Mouse (Mus musculus) c-Kit-positive CD71-positive TER-119-negative erythroid progenitor cells, embryonic 14.5 days (primary cell): ENCODE measurements around the gene Ypel3.
"Not testable (repeated sequence)": the region's sequence is repeated elsewhere in the genome, so short reads cannot be mapped to it uniquely, and the experiment has no call there.

Source experiments
- DNase-seq: peaks from one replicate; pipeline ENCODE4 v3.0.0-alpha.2; 2013; ENCODE audit warnings: low read depth

Gene Ypel3

DNA sequence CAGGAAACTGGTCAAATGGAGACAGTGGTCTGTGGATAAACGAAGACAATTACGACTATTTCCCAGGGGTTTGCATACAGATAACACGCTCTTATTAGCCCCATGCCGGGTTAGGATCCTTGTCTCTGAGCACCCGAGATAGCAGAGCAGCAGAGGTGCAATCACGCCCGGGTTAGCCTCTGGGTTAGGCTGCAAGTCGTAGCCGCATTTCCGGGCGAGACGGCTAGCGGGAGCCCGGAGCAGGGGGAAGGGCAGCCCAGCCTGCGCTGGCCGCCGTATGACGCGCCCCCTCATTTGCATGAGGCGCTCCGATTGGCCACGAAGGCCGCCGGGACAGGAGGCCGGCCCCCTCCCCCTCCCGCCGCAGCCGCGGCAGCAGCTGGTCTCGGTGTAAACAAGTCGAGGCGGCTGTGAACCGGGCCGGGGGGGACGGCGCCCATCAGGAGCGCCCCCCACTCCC, at the start of gene Ypel3:
TSS of gene Ypel3 (plus strand) at position 358 of the 460 bp plus-strand sequence.
- DNase-seq = peak; percentile 79

DNA sequence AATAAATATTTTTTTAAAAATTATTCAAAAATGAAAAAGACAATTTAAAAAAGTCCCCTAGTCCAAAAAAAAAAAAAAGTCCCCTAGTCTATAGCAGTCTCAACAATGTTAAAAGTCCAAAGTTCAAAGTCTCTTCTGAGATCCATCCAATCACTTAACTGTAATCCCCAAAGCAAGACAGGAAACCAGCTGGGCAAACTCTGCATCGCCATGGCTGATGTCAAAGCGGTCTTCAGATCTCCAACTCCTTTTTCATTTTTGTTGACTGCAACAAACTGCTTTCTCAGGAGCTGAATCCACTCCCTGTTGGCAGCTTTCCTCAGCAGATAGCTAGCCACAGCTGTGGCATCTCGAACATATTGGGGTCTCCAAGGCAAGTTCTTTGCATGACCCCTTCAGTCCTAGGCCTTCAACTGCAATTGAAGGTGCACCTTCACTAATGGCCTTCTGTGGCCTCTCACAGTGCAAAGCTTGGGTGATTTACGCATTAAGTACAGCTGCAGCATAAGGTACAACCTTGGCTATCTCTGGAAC, 46.4 kb upstream of the Ypel3 start:
- DNase-seq = not testable (repeated sequence)

DNA sequence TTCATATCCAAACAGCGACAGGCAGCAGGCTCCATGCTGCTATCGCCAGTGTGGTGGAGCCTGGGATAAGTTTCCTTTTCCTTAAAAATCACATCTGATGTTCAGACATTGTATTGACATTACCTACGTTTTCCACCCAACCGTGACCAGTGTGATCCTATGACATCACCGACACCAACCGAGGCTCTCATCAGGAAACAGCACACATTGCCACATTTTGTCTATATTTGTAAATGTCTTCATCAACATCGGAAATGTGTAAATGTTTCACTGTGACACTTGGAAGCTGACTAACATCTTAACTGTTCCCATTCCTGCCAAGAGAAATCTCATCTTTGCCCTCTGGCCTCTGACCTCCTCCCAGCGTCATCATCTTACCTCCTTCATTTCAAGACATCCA, 40.6 kb upstream of the Ypel3 start:
- DNase-seq = no peak

DNA sequence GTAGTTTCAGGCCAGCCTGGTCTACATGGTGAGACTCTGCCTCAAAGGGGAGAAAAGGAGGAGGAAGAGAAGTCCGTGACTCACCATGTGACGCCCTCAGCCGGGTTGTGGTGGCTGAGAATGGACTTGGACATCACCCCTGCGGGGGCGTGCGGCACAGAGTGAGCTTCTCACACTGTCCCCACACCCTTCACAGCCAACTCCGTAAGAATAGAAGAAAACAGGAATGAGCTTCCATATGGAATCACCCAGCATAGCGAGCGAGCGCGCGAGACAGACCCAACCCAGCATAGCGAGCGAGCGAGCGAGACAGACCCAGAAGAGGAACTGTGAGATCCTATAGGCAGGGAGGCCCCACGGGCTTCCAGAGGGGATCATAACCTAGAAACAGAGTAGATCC, 37.2 kb upstream of the Ypel3 start:
- no peak for DNase-seq

DNA sequence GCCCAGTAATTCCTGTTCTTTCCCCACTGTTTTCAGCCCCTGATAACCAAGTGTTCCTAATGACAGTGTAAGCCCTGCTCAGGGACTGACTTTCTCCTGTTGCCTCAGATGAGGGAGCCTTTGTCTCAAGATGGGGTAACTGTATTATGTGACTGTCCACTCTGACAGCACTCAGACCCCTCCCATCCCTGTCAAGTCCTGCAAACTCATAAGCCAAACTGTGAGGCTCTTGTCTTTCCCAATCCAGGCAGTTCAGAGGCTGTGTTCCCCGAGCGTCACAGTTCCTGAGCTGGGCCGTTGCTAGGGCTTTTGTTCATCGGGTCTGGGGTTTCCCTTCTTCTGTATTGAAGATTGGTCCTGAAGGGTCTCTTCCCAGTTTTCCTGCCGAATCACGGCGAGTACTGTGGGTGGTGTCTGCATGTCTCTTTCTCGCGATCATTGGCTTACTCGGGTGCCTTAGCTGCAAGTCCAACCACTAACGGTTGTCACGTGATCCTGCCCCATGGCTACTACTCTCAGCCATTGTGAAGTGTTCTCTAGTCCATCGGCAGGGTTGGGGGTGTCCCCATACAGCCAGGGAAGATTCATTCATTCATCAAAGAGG, 36.5 kb upstream of the Ypel3 start:
- DNase-seq = no peak

DNA sequence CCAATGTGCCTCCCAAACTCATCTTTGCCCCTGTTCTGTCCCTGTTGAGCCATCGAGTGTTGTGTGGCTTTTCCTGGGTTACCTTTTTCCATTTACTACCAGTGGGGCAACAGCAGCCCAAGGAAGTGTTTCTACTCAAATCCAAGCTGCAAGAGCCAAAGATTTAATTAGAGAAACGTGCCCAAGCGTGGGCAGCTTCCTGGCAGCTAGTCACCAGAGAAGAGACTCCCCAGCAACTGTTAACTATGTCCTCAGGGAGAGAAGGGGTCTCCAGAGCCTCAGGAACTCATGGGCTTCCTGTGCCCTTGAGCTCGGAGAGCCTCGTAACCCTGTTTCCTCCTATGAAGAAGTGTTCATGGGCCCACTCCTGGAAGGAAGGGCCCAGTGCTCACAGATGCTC, 35.8 kb upstream of the Ypel3 start:
- no peak for DNase-seq

DNA sequence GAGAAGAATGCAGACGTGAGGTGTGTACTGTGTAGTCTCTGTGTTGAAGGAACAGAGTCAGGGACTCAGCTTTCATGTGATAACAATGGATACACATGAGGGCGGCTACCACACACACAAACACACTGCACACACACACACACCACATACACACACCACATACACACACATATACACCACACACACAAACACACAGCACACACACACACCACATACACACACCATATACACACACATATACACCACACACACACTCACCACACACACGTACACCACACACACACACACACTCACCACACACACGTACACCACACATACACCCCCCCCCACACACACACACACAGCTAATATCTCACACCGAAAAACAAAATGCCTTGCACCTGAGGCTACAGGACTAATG, 35.3 kb upstream of the Ypel3 start:
- DNase-seq = no peak

DNA sequence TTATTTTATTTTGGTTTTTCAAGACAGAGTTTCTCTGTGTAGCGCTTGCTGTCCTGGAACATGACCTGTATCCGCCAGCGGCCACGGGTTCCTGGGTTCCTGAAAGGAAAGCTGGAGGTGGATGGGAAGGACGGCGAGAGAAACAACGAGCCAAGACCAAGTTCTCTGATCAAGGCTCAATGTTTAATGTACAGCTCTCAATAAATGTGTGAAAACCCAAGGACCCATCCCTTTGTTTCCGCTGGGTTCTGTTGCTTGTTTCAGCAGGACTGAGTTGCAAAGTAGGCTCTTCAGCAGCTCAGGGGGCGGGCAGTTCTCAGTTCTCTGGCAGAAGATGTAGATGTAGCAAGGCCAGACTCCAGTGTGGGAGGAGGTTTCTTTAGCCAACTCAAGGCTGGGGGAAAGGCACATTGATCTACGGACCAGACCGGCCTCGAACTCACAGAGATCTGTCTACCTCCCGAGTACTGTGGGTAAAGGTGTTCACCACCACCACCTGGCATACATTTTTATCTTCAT, 34.7 kb upstream of the Ypel3 start:
- DNase-seq = no peak

DNA sequence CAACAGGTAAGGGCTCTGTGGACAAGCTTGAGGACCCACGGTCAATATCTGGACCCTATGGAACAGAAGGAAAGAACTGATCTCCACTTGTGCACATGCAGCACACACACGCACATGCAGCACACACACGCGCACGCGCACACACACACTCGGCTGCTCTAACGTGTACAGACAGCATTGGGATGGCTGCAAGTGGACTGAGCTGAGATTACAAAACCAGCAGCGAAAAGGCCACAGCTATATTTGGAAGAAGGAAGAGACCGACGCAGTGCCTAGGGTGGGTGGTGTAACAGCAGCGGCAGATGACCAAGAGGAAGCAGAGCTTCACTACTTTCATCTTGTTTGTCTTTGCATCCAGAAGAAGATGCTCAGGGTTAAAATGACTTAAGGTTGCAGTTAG, 30.7 kb upstream of the Ypel3 start:
- DNase-seq = no peak

DNA sequence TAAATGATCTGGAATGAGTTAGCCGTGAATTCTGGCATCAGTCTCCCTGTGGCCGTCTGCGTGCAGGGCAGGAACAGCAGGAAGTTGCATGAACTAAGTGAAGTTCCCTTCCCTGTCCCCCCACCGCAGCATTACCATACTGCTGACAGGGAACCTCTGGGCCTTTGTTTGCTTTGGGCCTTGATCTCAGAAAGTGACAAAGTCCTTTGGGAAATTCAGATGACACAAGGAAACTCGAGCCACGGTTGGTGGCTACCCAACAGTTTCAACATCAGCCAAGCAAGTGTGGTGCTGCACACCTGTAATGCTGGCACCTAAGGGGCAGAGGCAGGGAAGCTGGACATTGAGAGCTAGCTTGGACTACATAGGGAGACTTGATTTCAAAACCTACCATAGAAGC, 30.0 kb upstream of the Ypel3 start:
- DNase-seq = no peak

DNA sequence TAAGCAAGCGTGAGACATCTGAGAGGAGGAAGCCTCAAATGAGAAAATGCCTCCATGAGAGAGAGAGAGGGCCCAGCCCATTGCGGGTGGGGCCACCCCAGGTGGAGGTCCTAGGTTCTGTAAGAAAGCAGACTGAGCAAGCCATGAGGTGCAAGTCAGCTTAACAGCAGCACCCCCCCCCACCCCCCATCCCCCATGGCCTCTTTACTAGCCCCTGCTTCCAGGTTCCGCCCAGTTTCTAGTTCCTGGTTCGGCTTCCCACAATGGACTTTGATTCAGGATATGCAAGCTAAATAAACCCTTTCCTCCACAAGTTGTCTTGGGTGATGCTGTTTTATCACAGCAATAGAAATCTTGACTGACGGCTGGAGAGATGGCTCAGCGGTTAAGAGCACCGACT, 27.9 kb upstream of the Ypel3 start:
- no peak for DNase-seq

DNA sequence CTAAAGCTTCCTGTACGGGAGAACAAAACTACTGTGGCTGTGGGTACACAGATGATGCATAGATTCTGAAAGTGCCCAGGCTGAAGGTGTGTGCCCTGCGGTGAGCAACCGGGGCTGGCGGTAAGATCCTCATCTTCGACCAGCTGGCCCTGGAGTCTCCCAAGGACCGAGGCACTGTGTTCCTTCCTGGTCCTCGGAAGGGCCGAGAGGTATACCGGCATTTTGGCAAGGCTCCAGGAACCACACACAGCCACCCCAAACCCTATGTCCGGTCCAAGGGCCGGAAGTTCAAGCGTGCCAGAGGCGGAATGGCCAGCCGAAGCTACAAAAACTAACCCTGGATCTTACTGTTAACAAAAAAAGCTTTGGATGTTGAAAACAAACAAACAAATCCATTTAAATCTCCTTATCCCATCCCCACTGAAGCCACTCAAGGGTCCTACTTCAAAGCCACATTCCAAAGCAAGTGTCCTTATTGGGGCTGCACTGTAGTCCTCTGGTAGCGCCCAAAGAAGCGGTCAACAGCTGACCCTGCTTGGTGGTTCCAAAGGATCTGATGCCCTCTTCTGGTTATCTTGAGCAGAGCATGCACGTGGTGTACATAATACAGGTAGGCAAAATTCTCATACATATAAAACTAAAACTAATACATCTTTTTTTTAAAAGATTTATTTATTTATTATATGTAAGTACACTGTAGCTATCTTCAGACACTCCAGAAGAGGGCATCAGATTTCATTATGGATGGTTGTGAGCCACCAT, 27.0 kb upstream of the Ypel3 start:
- DNase-seq = no peak

DNA sequence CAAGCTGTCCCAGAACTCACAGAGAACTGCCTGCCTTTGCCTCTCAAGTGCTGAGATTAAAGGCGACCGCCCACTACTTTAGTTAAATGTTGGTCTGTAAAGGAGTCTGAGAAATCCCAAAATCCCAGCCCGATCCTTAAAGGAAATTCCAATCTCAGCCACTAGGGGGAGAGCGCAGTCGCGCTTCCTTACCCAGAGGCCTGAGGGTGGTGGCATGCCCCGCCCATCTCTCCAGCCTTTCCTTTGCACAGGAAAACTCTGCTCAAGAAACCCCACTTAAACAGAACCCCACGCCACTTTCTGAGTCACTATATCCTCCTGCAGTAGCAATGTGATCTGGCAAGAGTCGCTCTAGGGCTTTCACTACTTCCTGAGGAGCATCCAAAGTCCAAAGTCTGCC, 21.9 kb upstream of the Ypel3 start:
- peak; percentile 64 for DNase-seq

DNA sequence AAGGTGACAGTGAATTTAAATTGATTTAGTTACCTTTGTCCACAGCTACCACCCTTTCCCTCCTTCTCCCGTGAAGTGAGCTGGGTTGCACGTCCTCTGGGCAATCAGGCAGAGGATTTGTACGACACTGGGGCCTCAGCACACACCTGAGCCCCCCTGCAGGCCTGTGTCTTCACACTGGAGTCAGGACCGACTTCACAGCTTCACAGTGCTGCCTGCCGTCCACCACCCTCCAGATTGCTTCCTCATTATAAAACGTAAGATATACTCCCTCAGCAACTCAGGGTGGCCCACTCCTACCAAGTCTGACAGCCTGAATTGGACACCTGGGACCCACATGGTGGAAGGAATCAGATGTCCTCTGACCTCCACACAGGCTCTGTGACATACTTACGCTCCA, 18.2 kb upstream of the Ypel3 start:
- no peak for DNase-seq

DNA sequence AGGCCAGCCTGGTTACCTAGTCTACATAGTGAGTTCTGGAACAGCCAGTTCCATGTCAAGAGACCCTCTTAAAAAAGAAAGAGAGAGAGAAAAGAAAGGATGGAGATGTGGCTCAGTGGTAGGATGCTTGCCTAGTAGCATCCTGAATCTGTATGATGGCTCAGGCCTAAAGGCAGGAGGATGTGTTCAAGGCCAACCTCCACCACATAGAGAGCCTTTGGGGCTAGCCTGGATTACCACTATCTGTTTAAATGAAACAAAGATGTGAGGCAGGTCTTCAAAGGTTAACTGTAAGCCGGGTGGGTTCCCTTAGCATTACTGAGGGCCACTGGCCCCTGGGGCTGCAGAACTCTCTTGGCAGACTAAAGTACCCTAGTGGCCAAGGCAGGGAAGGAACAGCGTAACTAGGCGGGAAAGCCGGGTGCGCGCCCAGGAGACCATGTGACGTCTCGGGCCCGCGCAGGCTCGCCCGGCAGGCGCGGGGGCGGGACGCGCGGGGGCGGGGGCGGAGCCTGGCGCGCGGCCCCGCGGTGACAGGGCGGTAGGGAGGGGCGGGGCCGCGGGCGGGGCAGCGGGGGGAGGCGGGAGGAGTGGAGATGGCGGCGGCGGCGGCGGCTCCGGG, 17.6 kb upstream of the Ypel3 start, which contains the start of gene Mapk3:
TSS of gene Mapk3 (plus strand) at position 552 of the 622 bp plus-strand sequence.
- peak; percentile 87 for DNase-seq

DNA sequence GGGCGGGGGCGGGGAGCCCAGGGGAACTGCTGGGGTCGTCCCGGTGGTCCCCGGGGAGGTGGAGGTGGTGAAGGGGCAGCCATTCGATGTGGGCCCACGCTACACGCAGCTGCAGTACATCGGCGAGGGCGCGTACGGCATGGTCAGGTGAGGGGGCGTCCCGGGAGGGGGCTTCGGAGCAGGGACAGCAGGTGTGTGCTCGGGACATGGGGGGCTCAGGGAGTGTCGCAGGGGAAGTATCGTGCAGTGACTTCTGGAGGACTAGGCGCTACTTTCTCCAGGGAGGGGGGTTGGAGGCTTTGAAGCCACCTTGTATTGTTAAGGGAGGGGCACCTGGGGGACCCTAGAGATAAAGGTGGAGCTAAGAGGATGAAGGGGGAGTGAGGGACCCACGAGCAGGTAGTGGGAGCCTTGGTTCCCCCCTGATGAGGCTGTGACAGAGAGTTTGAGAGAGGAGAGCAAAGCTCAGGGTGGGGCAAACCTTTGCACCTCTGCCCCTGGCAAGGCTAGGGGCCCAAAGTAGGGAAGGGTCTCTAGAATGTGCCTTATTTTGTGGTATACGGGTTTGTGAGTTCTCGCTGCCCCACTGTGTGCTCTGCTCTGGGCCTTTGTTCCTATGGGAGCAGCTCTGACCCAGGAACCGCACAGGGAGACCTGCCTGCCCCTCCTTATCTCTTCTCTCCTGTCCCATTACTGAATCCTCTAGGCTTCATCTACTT, 16.9 kb upstream of the Ypel3 start:
- no peak for DNase-seq

DNA sequence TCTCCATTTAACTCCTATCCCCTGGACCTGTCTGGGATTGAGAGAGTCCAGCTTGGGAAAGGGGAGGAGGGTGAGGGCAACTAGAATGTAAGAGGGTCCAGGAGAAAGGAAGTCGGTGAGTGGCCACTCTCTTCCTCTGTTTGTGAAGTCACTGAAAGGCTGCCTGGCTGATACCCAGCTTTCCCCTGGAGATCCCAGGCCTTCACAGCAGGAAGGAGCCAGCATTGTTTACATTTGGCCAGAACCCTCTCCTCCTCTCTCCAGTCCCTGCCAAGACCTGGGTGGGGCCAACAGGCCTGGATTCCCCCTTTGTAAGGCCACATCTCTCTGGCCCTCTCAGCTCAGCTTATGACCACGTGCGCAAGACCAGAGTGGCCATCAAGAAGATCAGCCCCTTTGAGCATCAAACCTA, 16.4 kb upstream of the Ypel3 start:
- no peak for DNase-seq

DNA sequence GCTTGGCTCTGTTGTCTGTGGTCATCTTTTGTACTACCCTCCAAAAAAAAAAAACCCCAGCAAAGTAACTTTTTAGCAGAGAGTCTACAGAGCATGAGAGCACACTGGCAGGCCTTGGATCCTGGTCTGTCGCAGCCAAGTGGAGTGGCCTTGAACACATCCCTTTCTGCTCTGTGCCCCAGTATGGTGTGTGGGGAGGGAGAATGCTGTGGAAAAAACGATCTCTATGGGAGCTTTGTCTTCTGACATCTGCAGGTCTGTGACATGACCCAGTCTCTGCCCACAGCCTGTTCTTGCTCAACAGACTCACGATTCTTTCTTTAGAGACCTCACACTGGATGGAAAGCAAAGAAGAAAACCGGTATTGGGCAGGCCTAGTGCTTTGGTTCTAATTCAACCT, 15.8 kb upstream of the Ypel3 start:
- DNase-seq = no peak

DNA sequence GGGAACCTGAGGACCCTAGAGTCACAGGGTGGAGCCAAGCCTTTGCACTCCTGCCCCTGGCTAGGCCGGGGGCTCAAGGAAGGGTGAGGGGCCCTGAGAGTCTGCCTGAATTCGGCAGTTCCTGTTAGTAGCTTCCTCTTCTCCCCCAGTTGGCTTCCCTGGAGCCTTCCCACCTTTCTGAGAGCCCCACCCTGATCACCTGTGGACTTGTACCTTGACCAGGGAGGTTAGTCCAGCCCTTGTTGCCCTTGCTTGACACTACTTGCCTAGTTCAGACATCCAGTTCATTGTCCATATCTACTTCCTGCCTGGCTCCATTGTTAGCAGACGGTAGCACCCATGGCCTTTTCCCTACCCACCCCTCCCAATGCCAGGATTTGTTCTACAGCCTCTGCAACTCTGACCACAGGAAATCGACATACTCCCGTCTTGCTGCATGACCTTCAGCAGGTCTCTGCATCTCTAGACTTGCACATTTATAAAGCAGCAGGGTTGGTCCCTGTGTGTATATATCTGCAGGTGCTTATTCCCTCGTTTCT, 15.2 kb upstream of the Ypel3 start:
- no peak for DNase-seq

DNA sequence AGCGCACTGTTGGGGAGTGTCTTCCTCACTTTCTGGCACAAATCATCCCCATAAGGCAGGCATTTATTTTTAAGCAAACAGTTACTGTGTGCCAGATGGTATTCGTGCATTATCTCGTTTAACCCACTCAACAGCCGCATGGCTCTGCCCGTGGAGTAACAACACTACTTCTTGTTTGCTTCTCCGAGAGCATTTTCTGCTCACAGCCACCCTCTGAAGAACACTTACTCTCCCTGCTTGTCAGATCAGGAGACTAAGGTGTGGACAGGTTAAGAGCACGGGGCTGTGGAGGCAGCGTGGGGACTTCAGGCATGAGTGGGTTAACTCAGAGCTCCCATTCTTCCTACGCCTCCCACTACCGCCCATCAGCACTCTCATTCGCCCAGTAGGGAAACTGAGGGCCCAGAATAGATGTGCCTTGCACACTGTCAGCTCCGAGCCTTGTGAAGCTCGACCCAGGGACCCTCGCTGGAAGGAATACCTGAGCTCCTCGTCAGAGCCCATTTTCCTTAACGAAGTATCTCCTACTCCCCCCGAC, 14.2 kb upstream of the Ypel3 start:
- DNase-seq = no peak

DNA sequence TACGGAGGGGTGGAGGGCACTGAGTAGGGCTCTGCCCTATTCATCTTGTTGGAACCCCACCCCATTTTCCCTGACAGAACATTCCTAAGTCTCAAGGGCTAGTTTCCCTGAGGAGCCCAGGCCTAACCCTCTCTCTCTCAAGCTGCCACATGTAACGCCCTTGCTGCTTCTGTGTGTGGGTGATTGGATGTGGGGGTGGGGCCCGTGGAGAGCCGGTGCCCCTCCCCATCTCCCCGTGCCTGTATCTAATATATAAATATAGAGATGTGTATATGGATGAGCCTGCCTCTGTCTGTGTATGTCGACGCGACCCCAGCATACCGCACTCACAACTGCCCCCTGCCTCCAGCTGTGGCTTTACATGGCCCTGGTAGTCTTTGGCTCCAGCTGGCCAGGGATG, 11.2 kb upstream of the Ypel3 start:
- no peak for DNase-seq

DNA sequence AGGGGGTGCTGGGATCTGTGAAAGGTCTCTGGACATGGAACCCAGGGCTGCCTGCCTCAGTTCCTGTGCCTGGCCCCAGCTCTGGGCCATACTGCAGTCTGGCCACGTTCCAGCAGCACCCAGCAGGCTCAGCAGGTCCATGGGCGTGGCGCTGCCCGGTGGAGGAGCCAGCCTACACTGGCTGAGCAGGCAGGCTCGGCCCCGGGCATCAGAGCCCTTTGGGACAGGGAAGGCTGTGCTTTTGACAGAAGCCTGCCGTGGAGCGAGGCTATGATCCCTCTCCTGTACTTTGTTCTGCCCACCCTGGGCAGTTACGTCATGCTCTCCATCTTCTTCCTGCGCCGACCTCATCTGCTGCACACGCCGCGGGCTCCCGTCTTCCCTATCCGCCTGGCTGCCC, 10.6 kb upstream of the Ypel3 start, which contains the start of gene Gdpd3:
TSS of gene Gdpd3 (plus strand) at position 134 of the 400 bp plus-strand sequence.
- DNase-seq = no peak
